Mouse (Mus musculus) stomach, postnatal 0 days (tissue): ENCODE measurements at regions not wholly inside any gene's neighbourhood (a gene's known extent, or its start where the extent isn't known, plus 50 kb on each side); places are given as distances from the start of the nearest gene placed in this dataset.

Experiments
- CTCF ChIP-seq: IDR thresholded peaks from 2 replicates; pipeline ENCODE4 v1.5.1; 2016; ENCODE audit warnings: antibody characterized with exemption, low read depth, mild to moderate bottlenecking, moderate library complexity
- EP300 ChIP-seq: optimal IDR thresholded peaks from 2 replicates; pipeline ENCODE3; 2016; ENCODE audit warnings: antibody characterized with exemption

DNA sequence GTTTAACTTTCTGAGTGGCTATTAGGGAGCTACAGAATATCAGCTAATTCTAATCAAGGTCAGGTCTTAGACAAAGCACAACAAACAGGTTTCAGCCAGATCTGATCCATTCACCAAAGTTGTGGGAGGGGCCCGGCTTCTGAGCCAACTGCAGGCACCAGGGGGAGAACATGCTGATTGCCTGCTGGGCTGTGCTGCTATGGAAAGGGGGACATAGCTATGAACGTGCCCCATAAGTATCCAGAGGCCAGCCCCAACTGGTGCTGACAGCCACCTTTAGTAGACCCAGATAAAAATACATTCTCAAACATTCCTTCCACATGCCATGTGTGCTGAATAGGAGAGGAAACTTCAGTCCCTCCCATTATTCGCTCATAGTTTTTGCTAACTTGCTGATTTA is 232.8 kb upstream of the Tsc22d2 start:
- TF ChIP-seq CTCF = 0 out of 2 replicates have a peak, but pooled peaks have one; percentile 14
- no peak for TF ChIP-seq EP300
